Mouse (Mus musculus) heart, embryonic 12.5 days (tissue): ENCODE data around the gene Hnrnpa2b1. TPM values are rescaled to one million over a fixed set of nuclear protein-coding genes. Genes with fewer than 3 reads are reported as not detected.

Experiments
- ATAC-seq: fragments of 200-750 bp; cut with Nextera tagmentation; 2 replicates; pipeline ENCODE4 v1.8.0; 2017; ENCODE audit warnings: moderate TSS enrichment, moderate library complexity; ENCODE audit not compliant: insufficient number of reproducible peaks, low FRiP score
- H3K27ac ChIP-seq: fragments of 300-500 bp; sonication (generic); 2 replicates; pipeline ENCODE4 v1.5.1; 2016; ENCODE audit warnings: mild to moderate bottlenecking, moderate library complexity; ENCODE audit not compliant: poor library complexity, severe bottlenecking
- H3K27me3 ChIP-seq: fragments of 300-500 bp; sonication (generic); replicated peaks from 2 replicates; pipeline ENCODE4 v1.6.1; 2016; ENCODE audit warnings: mild to moderate bottlenecking, moderate library complexity
- H3K36me3 ChIP-seq: fragments of 300-500 bp; sonication (generic); 2 replicates; pipeline ENCODE4 v1.6.1; 2016; ENCODE audit warnings: mild to moderate bottlenecking, moderate library complexity
- H3K4me1 ChIP-seq: fragments of 300-500 bp; sonication (generic); replicated peaks from 2 replicates; pipeline ENCODE4 v1.6.1; 2016; ENCODE audit warnings: mild to moderate bottlenecking
- H3K4me2 ChIP-seq: fragments of 300-500 bp; sonication (generic); 2 replicates; pipeline ENCODE4 v1.6.1; 2016; ENCODE audit warnings: mild to moderate bottlenecking, moderate library complexity
- H3K4me3 ChIP-seq: fragments of 300-500 bp; sonication (generic); 2 replicates; pipeline ENCODE4 v1.5.1; 2016; ENCODE audit warnings: mild to moderate bottlenecking
- H3K9ac ChIP-seq: fragments of 300-500 bp; sonication (generic); 2 replicates; pipeline ENCODE4 v1.6.1; 2016; ENCODE audit warnings: mild to moderate bottlenecking, moderate library complexity
- H3K9me3 ChIP-seq: fragments of 300-500 bp; sonication (generic); replicated peaks from 2 replicates; pipeline ENCODE4 v1.6.1; 2016; ENCODE audit warnings: mild to moderate bottlenecking, moderate library complexity
- WGBS: fragments of 180-500 bp; shearing (Covaris S2); methylation state at CpG from one replicate; pipeline ENCODE4 v1.1.7; 2016; 5-methylcytosine and 5-hydroxymethylcytosine counted together
- polyA plus RNA-seq: library from polyadenylated mRNA; unstranded; fragments of >200 nt; fragmentation: Nextera tagmentation; extraction: Ambion mirVana; gene quantifications from 2 replicates; pipeline ENCODE4 v1.2.1, GENCODE M21; 2016

The Hnrnpa2b1 gene
- polyA plus RNA-seq, 1 experiment from 2014 or later, result 1,470 TPM

DNA sequence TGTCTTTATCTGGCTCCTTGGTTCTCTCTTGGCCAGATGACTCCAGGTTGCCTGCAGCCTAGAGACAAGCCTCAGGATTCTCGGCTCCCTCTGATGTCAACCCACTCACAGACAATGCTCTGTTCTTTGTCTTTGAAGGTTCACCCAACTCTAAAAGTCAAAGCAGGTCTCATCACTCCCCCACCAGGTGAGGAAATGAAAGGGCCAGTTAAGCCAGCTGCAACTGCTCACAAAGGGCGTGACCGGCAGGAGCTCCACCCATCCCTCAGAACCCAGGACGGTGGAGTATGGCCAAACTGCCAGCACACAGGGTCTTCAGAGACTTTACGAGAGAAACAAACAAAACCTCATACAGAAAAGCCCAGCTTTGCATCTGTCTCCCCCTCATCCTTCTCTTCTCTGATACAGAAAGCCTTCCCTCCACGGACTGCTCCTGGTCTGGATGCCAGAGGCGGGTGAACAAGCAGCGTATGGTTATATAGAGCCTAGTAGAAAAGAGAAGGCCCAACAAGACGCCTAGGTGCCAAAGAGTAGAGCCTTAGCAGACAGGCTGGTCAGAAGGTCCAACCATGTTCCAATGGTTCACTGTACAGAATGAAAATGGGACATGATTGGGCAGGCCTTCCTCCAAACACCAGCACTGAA, 27.4 kb downstream of the Hnrnpa2b1 start:
- no peak; the same call in 1 of the 2 replicates for ATAC-seq
- Histone ChIP-seq H3K9ac (no peak overlapping the region), H3K36me3 (no peaks in the 10 kb centered on the region), H3K4me2 (no peak overlapping the region), H3K9me3 (no peaks in the 10 kb centered on the region), H3K4me3 (no peak overlapping the region), H3K4me1 (peaks cover 34% of the 10 kb centered on the region), H3K27ac (no peak overlapping the region), H3K27me3 (no peaks in the 10 kb centered on the region)
- WGBS, result 51% methylated on average over 9 of the region's 9 CpGs

GRCm38 (mm10) chr6:51438826-51439330, 30.8 kb downstream of the Hnrnpa2b1 start:
- Histone ChIP-seq H3K36me3 (no peaks in the 10 kb centered on the region), H3K4me2 (peak overlapping the region; percentile 31; the same call in 1 of the 2 replicates), H3K27ac (peak overlapping the region; percentile 92; the same call in 1 of the 2 replicates), H3K4me3 (no peak overlapping the region), H3K4me1 (peaks cover 46% of the 10 kb centered on the region), H3K27me3 (peaks cover 14% of the 10 kb centered on the region), H3K9me3 (no peaks in the 10 kb centered on the region), H3K9ac (0 out of 2 replicates have a peak overlapping the region, but pooled peaks have one; percentile 5)
- 80% methylated on average over 9 of the region's 9 CpGs for WGBS
- no peak for ATAC-seq

DNA sequence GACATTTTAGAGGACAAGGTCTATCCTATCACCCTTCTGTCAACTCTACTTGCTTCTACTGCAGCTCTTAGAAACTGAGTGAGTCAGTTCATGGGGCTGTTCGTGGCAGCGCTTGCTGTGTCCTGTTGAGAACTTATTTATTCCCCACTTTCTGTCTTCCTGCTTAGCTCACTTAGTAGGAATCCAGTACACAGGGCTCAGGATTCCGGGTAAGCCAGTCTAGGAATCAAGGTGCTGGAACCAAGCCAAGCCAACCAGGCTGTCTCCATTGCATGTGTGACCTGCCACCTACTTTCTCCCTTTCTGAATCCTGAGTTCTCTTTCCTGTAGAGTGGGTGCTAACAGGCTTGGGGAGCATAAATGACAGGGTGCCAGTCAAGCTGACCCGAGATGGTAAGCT, 32.0 kb downstream of the Hnrnpa2b1 start:
- no peak overlapping the region for H3K9ac ChIP-seq
- peak overlapping the region; percentile 31 for H3K4me2 ChIP-seq
- no peaks in the 10 kb centered on the region for H3K9me3 ChIP-seq
- WGBS, result 33% methylated on average over 4 of the region's 4 CpGs
- no peaks in the 10 kb centered on the region for H3K36me3 ChIP-seq
- no peak overlapping the region for H3K4me3 ChIP-seq
- peak overlapping the region; percentile 92 for H3K27ac ChIP-seq
- peaks cover 26% of the 10 kb centered on the region for H3K27me3 ChIP-seq
- ATAC-seq, result no peak
- peaks cover 56% of the 10 kb centered on the region for H3K4me1 ChIP-seq

GRCm38 (mm10) chr6:51434270-51434669, 35.4 kb downstream of the Hnrnpa2b1 start:
- Histone ChIP-seq H3K9me3 (no peaks in the 10 kb centered on the region), H3K27me3 (peaks cover 47% of the 10 kb centered on the region), H3K36me3 (no peaks in the 10 kb centered on the region), H3K9ac (no peak overlapping the region), H3K4me3 (no peak overlapping the region; the same call in 1 of the 2 replicates), H3K4me1 (peaks cover 48% of the 10 kb centered on the region), H3K27ac (no peak overlapping the region), H3K4me2 (peak overlapping the region; percentile 97)
- no peak for ATAC-seq
- 32% methylated on average over 7 of the region's 7 CpGs for WGBS

DNA sequence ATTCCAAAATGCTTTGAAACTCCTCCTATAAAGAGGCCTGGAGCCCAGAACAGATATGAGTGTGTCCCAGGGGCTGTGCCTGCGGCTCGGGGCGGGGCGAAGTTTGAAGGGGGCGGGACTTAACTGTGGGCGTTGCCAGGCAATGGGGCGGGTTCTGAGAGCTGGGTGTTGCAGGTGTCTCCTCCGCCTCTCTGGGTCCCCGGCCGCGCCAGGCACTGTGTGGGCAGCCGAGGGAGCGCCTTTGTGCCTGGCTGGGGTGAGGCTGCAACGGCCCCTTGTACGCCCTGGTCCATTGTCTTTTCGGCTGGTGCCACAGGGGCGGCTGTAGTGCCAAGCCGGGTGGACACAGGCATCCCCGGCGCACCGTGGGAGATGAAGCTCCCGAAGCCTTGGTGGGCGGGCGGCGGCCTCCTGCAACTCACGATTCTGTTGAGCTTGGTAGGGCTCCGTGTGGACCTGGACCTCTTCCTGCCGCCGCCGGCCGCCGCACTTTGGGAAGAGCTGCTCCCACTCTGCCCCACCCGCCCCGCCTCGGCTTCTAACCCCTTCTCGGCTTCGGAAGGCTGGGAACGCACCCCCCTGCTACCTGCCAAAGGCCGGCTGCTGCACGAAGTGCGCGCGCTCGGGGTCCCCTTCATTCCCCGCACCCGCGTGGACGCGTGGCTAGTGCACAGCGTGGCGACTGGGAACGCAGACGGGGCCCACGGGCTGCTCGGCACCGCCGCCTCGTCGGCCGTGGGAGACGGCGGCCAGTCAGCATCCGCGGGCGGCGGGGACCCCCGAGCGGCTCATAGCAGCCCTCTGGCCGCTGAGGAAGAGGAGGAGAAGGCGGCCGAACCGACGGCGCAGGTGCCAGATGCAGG, 36.9 kb downstream of the Hnrnpa2b1 start, which contains the start of gene Nfe2l3:
TSS of gene Nfe2l3 (plus strand) at position 136 of the 863 bp plus-strand sequence.
- WGBS, result 1% methylated on average over 74 of the region's 74 CpGs
- H3K36me3 ChIP-seq, result no peaks in the 10 kb centered on the region
- H3K4me2 ChIP-seq, result peak within 1 kb of the TSS; percentile 97
- peak within 1 kb of the TSS; percentile 59 for H3K4me3 ChIP-seq
- peaks cover 33% of the 10 kb centered on the region for H3K4me1 ChIP-seq
- H3K27ac ChIP-seq, result no peak within 1 kb of the TSS
- ATAC-seq, result peak; percentile 84
- no peaks in the 10 kb centered on the region for H3K9me3 ChIP-seq
- peaks cover 48% of the 10 kb centered on the region for H3K27me3 ChIP-seq
- H3K9ac ChIP-seq, result peak within 1 kb of the TSS; percentile 73

GRCm38 (mm10) chr6:51424537-51424936, 45.2 kb downstream of the Hnrnpa2b1 start:
- Histone ChIP-seq H3K27me3 (0 out of 2 replicates have a peak, but pooled peaks cover 4% of the 10 kb centered on the region), H3K4me2 (no peak overlapping the region), H3K36me3 (no peaks in the 10 kb centered on the region), H3K4me1 (no peaks in the 10 kb centered on the region), H3K9ac (no peak overlapping the region), H3K4me3 (no peak overlapping the region), H3K27ac (no peak overlapping the region), H3K9me3 (peaks cover 9% of the 10 kb centered on the region; the same call in 1 of the 2 replicates)
- 77% methylated on average over 2 of the region's 2 CpGs for WGBS
- no peak for ATAC-seq

GRCm38 (mm10) chr6:51423466-51424122, 46.1 kb downstream of the Hnrnpa2b1 start:
- Histone ChIP-seq H3K4me2 (no peak overlapping the region), H3K9me3 (peaks cover 9% of the 10 kb centered on the region; the same call in 1 of the 2 replicates)

GRCm38 (mm10) chr6:51417306-51417936, 52.3 kb downstream of the Hnrnpa2b1 start:
- no peak for ATAC-seq
- Histone ChIP-seq H3K4me2 (no peak overlapping the region), H3K9ac (no peak overlapping the region), H3K4me1 (no peaks in the 10 kb centered on the region; the same call in 1 of the 2 replicates), H3K27me3 (no peaks in the 10 kb centered on the region), H3K9me3 (peaks cover 12% of the 10 kb centered on the region; the same call in 1 of the 2 replicates), H3K36me3 (no peaks in the 10 kb centered on the region), H3K27ac (no peak overlapping the region), H3K4me3 (no peak overlapping the region)
- 87% methylated on average over 4 of the region's 4 CpGs for WGBS

More at GRCm38 (mm10) chr6:51423466-51424122, 46.1 kb downstream of the Hnrnpa2b1 start:
- Histone ChIP-seq H3K36me3 (no peaks in the 10 kb centered on the region), H3K4me3 (no peak overlapping the region), H3K4me1 (no peaks in the 10 kb centered on the region), H3K27ac (no peak overlapping the region), H3K9ac (no peak overlapping the region), H3K27me3 (no peaks in the 10 kb centered on the region)
- no peak for ATAC-seq
- 41% methylated on average over 11 of the region's 11 CpGs for WGBS

DNA sequence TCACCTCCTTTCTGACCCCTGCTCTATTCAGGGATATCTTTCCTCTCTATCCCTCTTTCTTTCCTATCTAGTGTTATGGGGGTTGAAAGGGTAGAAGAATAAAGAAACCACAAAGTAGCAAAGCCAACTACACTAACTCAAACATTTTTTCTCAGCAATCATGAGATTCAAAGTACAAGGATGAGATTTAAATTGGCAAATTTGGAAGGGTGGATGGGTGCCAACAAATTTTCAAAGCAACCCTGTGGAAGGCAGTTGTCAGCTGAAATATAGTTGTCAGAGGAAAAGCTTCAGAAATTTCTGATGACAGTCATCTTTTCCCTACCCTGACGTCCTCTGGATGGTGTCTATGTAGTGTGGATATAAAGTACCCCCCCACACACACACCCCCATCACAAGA, 53.3 kb downstream of the Hnrnpa2b1 start:
- no peak overlapping the region for H3K9ac ChIP-seq
- H3K4me2 ChIP-seq, result no peak overlapping the region
- H3K36me3 ChIP-seq, result no peaks in the 10 kb centered on the region
- H3K9me3 ChIP-seq, result 0 out of 2 replicates have a peak, but pooled peaks cover 7% of the 10 kb centered on the region
- no peaks in the 10 kb centered on the region; the same call in 1 of the 2 replicates for H3K4me1 ChIP-seq
- H3K4me3 ChIP-seq, result no peak overlapping the region
- no peak overlapping the region for H3K27ac ChIP-seq
- no peak for ATAC-seq
- H3K27me3 ChIP-seq, result no peaks in the 10 kb centered on the region
- 45% methylated on average over 1 of the region's 1 CpGs for WGBS
